Mouse (Mus musculus): Measurements from ENCODE around the gene Bcas3. TPM values are rescaled to one million over a fixed set of nuclear protein-coding genes. Genes with fewer than 3 reads are reported as not detected.

The Bcas3 gene
- polyA plus RNA-seq, 2 experiments: 22.2 to 28.2 TPM

- no peak for ATAC-seq (ENCODE audit: low FRiP score, low read depth)
- Histone ChIP-seq H3K36me3 (ENCODE audit: control insufficient read depth, insufficient read depth, low read length) (no peaks in the 10 kb centered on the region), H3K9me3 (ENCODE audit: control insufficient read depth, low read length) (no peaks in the 10 kb centered on the region), H3K4me2 (replicated peaks; ENCODE audit: low read depth, low read length, severe bottlenecking) (no peak overlapping the region), H3K4me1 (ENCODE audit: control insufficient read depth, insufficient read depth, low read length) (peaks cover 13% of the 10 kb centered on the region), H3K27ac (replicated peaks; ENCODE audit: low read depth, low read length) (no peak overlapping the region), H3K4me3 (replicated peaks; ENCODE audit: low read length) (no peak overlapping the region), H3K27me3 (ENCODE audit: control insufficient read depth, insufficient read depth, low read length) (no peaks in the 10 kb centered on the region), H3K9ac (ENCODE audit: low read depth, low read length, severe bottlenecking) (no peak overlapping the region)
- DNase-seq (ENCODE audit: low spot score): no peak
- WGBS: 81% methylated on average over 12 of the region's 12 CpGs
- no peak for TF ChIP-seq POLR2A (IDR thresholded peaks at IDR 0.05; ENCODE audit: borderline replicate concordance, extremely low read depth, insufficient read depth, insufficient read length)
These were observed 459.4 kb downstream of the Bcas3 start for GRCm38 (mm10) chr11:85812201-85812966.

GRCm38 (mm10) chr11:85814678-85815077 lies 461.7 kb downstream of the Bcas3 start:
- no peak for TF ChIP-seq POLR2A (IDR thresholded peaks at IDR 0.05; ENCODE audit: borderline replicate concordance, extremely low read depth, insufficient read depth, insufficient read length)
- Histone ChIP-seq H3K27me3 (ENCODE audit: control insufficient read depth, insufficient read depth, low read length) (no peaks in the 10 kb centered on the region), H3K36me3 (ENCODE audit: control insufficient read depth, insufficient read depth, low read length) (no peaks in the 10 kb centered on the region), H3K9ac (ENCODE audit: low read depth, low read length, severe bottlenecking) (no peak overlapping the region), H3K4me2 (replicated peaks; ENCODE audit: low read depth, low read length, severe bottlenecking) (no peak overlapping the region), H3K9me3 (ENCODE audit: control insufficient read depth, low read length) (no peaks in the 10 kb centered on the region), H3K4me3 (replicated peaks; ENCODE audit: low read length) (no peak overlapping the region), H3K4me1 (ENCODE audit: control insufficient read depth, insufficient read depth, low read length) (peaks cover 13% of the 10 kb centered on the region), H3K27ac (replicated peaks; ENCODE audit: low read depth, low read length) (no peak overlapping the region)
- ATAC-seq (ENCODE audit: low FRiP score, low read depth) (no peak), DNase-seq (ENCODE audit: low spot score) (no peak)
- WGBS: 18% methylated on average over 4 of the region's 4 CpGs

GRCm38 (mm10) chr11:85816471-85816870 lies 463.5 kb downstream of the Bcas3 start:
- Histone ChIP-seq H3K4me1 (ENCODE audit: control insufficient read depth, insufficient read depth, low read length) (peaks cover 13% of the 10 kb centered on the region), H3K36me3 (ENCODE audit: control insufficient read depth, insufficient read depth, low read length) (no peaks in the 10 kb centered on the region), H3K4me3 (replicated peaks; ENCODE audit: low read length) (no peak overlapping the region), H3K4me2 (replicated peaks; ENCODE audit: low read depth, low read length, severe bottlenecking) (no peak overlapping the region), H3K27me3 (ENCODE audit: control insufficient read depth, insufficient read depth, low read length) (no peaks in the 10 kb centered on the region), H3K9me3 (ENCODE audit: control insufficient read depth, low read length) (no peaks in the 10 kb centered on the region), H3K9ac (ENCODE audit: low read depth, low read length, severe bottlenecking) (no peak overlapping the region), H3K27ac (replicated peaks; ENCODE audit: low read depth, low read length) (no peak overlapping the region)
- peak; percentile 46 for DNase-seq (ENCODE audit: low spot score)
- WGBS: 30% methylated on average over 5 of the region's 5 CpGs
- TF ChIP-seq POLR2A (IDR thresholded peaks at IDR 0.05; ENCODE audit: borderline replicate concordance, extremely low read depth, insufficient read depth, insufficient read length): no peak
- ATAC-seq (ENCODE audit: low FRiP score, low read depth): no peak

GRCm38 (mm10) chr11:85818401-85818800 lies 465.4 kb downstream of the Bcas3 start:
- H3K4me3 ChIP-seq (replicated peaks; ENCODE audit: low read length): no peak overlapping the region
- H3K4me2 ChIP-seq (replicated peaks; ENCODE audit: low read depth, low read length, severe bottlenecking): no peak overlapping the region
- no peak overlapping the region for H3K9ac ChIP-seq (ENCODE audit: low read depth, low read length, severe bottlenecking)
- no peak for ATAC-seq (ENCODE audit: low FRiP score, low read depth)
- H3K9me3 ChIP-seq (ENCODE audit: control insufficient read depth, low read length): no peaks in the 10 kb centered on the region
- no peak overlapping the region for H3K27ac ChIP-seq (replicated peaks; ENCODE audit: low read depth, low read length)
- no peak for DNase-seq (ENCODE audit: low spot score)
- TF ChIP-seq POLR2A (IDR thresholded peaks at IDR 0.05; ENCODE audit: borderline replicate concordance, extremely low read depth, insufficient read depth, insufficient read length): no peak
- WGBS: 64% methylated on average over 3 of the region's 3 CpGs
- H3K4me1 ChIP-seq (ENCODE audit: control insufficient read depth, insufficient read depth, low read length): peaks cover 13% of the 10 kb centered on the region
- H3K27me3 ChIP-seq (ENCODE audit: control insufficient read depth, insufficient read depth, low read length): no peaks in the 10 kb centered on the region
- H3K36me3 ChIP-seq (ENCODE audit: control insufficient read depth, insufficient read depth, low read length): no peaks in the 10 kb centered on the region

GRCm38 (mm10) chr11:85820959-85821358 lies 468.0 kb downstream of the Bcas3 start:
- no peaks in the 10 kb centered on the region for H3K27me3 ChIP-seq (ENCODE audit: control insufficient read depth, insufficient read depth, low read length)
- ATAC-seq (ENCODE audit: low FRiP score, low read depth) (no peak), DNase-seq (ENCODE audit: low spot score) (no peak)
- H3K9ac ChIP-seq (ENCODE audit: low read depth, low read length, severe bottlenecking): no peak overlapping the region
- no peak for TF ChIP-seq POLR2A (IDR thresholded peaks at IDR 0.05; ENCODE audit: borderline replicate concordance, extremely low read depth, insufficient read depth, insufficient read length)
- H3K4me3 ChIP-seq (replicated peaks; ENCODE audit: low read length): no peak overlapping the region
- no peaks in the 10 kb centered on the region for H3K9me3 ChIP-seq (ENCODE audit: control insufficient read depth, low read length)
- peaks cover 6% of the 10 kb centered on the region for H3K4me1 ChIP-seq (ENCODE audit: control insufficient read depth, insufficient read depth, low read length)
- H3K4me2 ChIP-seq (replicated peaks; ENCODE audit: low read depth, low read length, severe bottlenecking): no peak overlapping the region
- H3K27ac ChIP-seq (replicated peaks; ENCODE audit: low read depth, low read length): no peak overlapping the region
- WGBS: 87% methylated on average over 3 of the region's 3 CpGs
- no peaks in the 10 kb centered on the region for H3K36me3 ChIP-seq (ENCODE audit: control insufficient read depth, insufficient read depth, low read length)
